Mouse (Mus musculus) liver, adult 2 months (tissue): ENCODE results near the gene Ntn4. TPM values are rescaled to one million over a fixed set of nuclear protein-coding genes. Genes with fewer than 3 reads are reported as not detected.
A peak's percentile ranks its signal among the peaks of the same experiment; 100 is the strongest.

ENCODE experiments used
- DNase-seq: peaks from one replicate; pipeline ENCODE4 v3.0.0-alpha.2; 2011; ENCODE audit warnings: low read depth, low spot score; ENCODE audit errors: extremely low read depth
- H3K27ac ChIP-seq: fragments of 200-500 bp; replicated peaks from 2 replicates; pipeline ENCODE4 v1.5.1; 2012; ENCODE audit warnings: low read depth, mild to moderate bottlenecking, control low read depth, inconsistent platforms, low read length; ENCODE audit not compliant: insufficient read depth
- H3K27me3 ChIP-seq: fragments of 200-500 bp; 2 replicates; pipeline ENCODE4 v1.6.1; 2012; ENCODE audit warnings: mild to moderate bottlenecking, moderate library complexity, low read length, inconsistent platforms; ENCODE audit not compliant: control insufficient read depth, insufficient read depth
- H3K36me3 ChIP-seq: fragments of 200-500 bp; 2 replicates; pipeline ENCODE4 v1.6.1; 2012; ENCODE audit warnings: low read length, inconsistent platforms; ENCODE audit not compliant: control insufficient read depth, insufficient read depth
- H3K4me1 ChIP-seq: fragments of 200-500 bp; 2 replicates; pipeline ENCODE4 v1.6.1; 2011; ENCODE audit warnings: low read length; ENCODE audit not compliant: control insufficient read depth, insufficient read depth
- H3K4me3 ChIP-seq: fragments of 200-500 bp; 2 replicates; pipeline ENCODE4 v1.5.1; 2011; ENCODE audit warnings: low read depth, mild to moderate bottlenecking, control low read depth, low read length, moderate library complexity; ENCODE audit not compliant: insufficient read depth
- H3K79me2 ChIP-seq: fragments of 200-500 bp; 2 replicates; pipeline ENCODE4 v1.6.1; 2012; ENCODE audit warnings: inconsistent platforms, mild to moderate bottlenecking, low read length, moderate library complexity; ENCODE audit not compliant: control insufficient read depth, insufficient read depth
- H3K9ac ChIP-seq: fragments of 200-500 bp; 2 replicates; pipeline ENCODE4 v1.6.1; 2012; ENCODE audit warnings: low read depth, mild to moderate bottlenecking, control low read depth, inconsistent platforms, low read length
- CTCF ChIP-seq: fragments of 200-500 bp; IDR thresholded peaks from 2 replicates; pipeline ENCODE4 v1.5.1; 2011; ENCODE audit warnings: low read depth, low read length, control low read depth
- POLR2A ChIP-seq: fragments of 200-500 bp; IDR thresholded peaks from 2 replicates; pipeline ENCODE4 v1.6.1; 2011; ENCODE audit warnings: low read length, control low read depth; ENCODE audit not compliant: insufficient read depth; ENCODE audit errors: extremely low read depth
- WGBS: fragments of 180-500 bp; shearing (Covaris S2); methylation state at CpG from one replicate; pipeline ENCODE4 v1.1.7; 2018; 5-methylcytosine and 5-hydroxymethylcytosine counted together
- polyA plus RNA-seq: library from polyadenylated mRNA; depleted of rRNA; stranded (reverse); fragments of >200 nt; gene quantifications from 2 replicates; pipeline ENCODE4 v1.2.3, GENCODE M21; 2012
- total RNA-seq: library from RNA; depleted of rRNA; stranded (reverse); fragments of >200 nt; gene quantifications from 2 replicates; pipeline ENCODE4 v1.2.3, GENCODE M21; 2014

Gene Ntn4
- total and polyA plus RNA-seq, 2 experiments, result 4.0 to 8.0 TPM

DNA sequence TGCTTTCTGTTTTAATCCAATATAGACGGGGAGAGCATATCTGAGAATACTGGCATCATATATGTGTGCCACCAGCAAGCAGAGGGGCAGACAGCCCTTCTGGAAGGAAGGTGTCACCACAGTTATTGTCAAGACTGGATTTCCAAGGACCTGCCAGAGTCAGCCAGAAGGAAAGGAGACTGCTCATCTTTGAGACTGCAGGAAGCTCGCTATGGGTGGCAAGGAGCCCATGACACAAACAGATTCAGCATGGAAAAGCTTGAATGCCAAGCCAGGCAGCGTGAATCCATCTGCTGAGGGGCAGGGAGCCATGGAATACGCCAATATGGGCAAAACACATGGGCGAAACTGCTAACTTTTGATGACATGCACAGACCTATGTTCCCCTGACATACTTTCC lies 6.9 kb upstream of the Ntn4 start:
- H3K79me2 ChIP-seq, result no peaks in the 10 kb centered on the region
- no peak overlapping the region for H3K27ac ChIP-seq
- no peak overlapping the region for H3K4me3 ChIP-seq
- no peak overlapping the region for H3K9ac ChIP-seq
- no peaks in the 10 kb centered on the region for H3K4me1 ChIP-seq
- TF ChIP-seq CTCF (no peak), POLR2A (no peak)
- no peak for DNase-seq
- 88% methylated on average over 5 of the region's 5 CpGs for WGBS
- no peaks in the 10 kb centered on the region for H3K36me3 ChIP-seq
- H3K27me3 ChIP-seq, result no peaks in the 10 kb centered on the region; the same call in 1 of the 2 replicates

DNA sequence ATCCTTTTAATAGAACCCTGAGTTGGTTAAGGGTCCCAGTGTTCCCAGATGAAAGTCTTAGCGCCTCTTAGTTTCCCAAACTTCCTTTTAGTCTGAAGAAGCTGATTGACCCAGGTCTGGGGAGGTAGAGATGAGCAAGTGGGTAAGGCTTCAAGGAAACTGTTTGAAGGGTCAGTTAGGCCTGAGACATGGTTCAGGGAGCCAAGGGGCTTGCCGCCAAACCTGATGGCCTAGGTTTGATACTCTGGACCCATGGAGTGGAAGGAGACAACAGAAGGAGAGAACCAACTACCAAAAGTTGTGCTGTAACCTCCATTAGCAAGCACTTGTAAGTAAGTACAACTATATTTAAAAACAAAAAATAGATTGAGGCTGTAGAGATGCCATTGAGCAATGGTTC lies 6.5 kb upstream of the Ntn4 start:
- no peaks in the 10 kb centered on the region for H3K79me2 ChIP-seq
- H3K36me3 ChIP-seq, result no peaks in the 10 kb centered on the region
- WGBS, result 97% methylated on average over 2 of the region's 2 CpGs
- no peak for DNase-seq
- no peaks in the 10 kb centered on the region for H3K4me1 ChIP-seq
- no peak overlapping the region for H3K27ac ChIP-seq
- no peak overlapping the region for H3K4me3 ChIP-seq
- no peaks in the 10 kb centered on the region; the same call in 1 of the 2 replicates for H3K27me3 ChIP-seq
- TF ChIP-seq POLR2A, result no peak
- TF ChIP-seq CTCF, result no peak
- no peak overlapping the region for H3K9ac ChIP-seq

DNA sequence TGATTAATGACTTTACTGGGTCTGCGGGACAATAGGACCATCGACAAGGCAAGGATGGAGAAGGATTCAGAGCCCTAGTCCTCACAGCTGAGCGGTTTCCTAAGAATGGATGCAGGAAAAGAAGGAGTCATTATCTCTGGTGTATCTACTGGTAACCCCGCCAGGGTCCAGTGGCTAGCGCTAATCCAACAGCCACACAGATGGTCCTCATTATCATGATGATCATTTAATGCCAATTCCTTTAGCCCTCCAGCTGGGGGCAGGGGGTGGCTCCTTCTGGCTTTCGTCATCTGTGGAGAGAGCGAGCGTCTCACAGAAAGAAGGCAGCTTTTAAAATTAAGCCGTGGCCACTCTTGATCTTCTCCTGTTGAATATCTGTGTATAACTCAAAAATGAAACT lies 4.5 kb upstream of the Ntn4 start:
- no peaks in the 10 kb centered on the region; the same call in 1 of the 2 replicates for H3K27me3 ChIP-seq

DNA sequence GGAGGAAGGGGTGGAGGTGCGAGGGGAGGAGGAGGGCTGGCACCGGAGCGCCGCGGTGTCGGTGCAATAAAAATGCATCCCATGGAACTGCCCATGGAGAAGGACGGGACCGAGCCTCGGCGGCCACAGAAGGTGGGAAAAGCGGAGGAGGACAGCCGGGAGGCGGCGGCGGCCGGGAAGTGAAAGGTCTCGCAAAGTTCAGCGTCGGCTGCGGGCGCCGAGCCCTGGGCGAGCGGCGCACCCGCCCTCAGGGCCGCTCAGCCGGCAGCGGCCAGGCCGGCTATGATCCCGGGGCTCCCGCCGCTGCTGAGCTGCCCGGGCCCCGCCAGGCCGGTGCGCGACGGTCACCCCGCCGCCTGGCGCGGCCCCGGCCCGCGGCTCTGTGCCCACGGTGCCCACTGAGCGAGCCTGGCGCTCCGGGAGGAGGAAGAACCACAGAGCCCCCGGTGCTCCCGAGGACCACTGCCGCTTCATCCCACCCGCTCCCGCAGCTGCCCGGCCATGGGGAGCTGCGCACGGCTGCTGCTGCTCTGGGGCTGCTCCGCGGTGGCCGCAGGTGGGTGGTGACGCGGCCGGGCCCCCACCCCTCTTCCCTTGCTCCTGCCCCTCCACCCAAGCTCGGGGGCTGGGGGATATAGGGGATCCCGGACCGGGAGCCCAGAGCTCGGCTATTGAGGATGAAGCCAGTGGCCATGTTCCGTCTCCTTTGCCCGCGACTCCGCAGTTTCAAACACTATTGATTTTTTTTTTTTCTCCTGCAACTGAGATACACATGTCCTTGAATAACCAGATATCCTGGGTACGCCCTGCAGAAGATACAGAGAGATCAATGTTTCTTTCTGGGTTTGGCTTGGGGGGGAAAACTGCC lies 706 bp downstream of the Ntn4 start:
- Histone ChIP-seq H3K9ac (peak overlapping the region; percentile 83), H3K27ac (0 out of 2 replicates have a peak overlapping the region, but pooled peaks have one; percentile 14), H3K79me2 (no peaks in the 10 kb centered on the region), H3K36me3 (no peaks in the 10 kb centered on the region), H3K27me3 (no peaks in the 10 kb centered on the region), H3K4me1 (no peaks in the 10 kb centered on the region), H3K4me3 (peak overlapping the region; percentile 60)
- TF ChIP-seq CTCF, result no peak
- WGBS, result under 1% methylated on average over 67 of the region's 73 CpGs
- peak; percentile 28 for DNase-seq

More for the DNA sequence above, 4.5 kb upstream of the Ntn4 start:
- Histone ChIP-seq H3K27ac (no peak overlapping the region), H3K4me1 (no peaks in the 10 kb centered on the region), H3K79me2 (no peaks in the 10 kb centered on the region), H3K4me3 (no peak overlapping the region), H3K36me3 (no peaks in the 10 kb centered on the region), H3K9ac (no peak overlapping the region)
- no peak for DNase-seq
- TF ChIP-seq POLR2A (no peak), CTCF (no peak)
- WGBS, result 79% methylated on average over 9 of the region's 9 CpGs

DNA sequence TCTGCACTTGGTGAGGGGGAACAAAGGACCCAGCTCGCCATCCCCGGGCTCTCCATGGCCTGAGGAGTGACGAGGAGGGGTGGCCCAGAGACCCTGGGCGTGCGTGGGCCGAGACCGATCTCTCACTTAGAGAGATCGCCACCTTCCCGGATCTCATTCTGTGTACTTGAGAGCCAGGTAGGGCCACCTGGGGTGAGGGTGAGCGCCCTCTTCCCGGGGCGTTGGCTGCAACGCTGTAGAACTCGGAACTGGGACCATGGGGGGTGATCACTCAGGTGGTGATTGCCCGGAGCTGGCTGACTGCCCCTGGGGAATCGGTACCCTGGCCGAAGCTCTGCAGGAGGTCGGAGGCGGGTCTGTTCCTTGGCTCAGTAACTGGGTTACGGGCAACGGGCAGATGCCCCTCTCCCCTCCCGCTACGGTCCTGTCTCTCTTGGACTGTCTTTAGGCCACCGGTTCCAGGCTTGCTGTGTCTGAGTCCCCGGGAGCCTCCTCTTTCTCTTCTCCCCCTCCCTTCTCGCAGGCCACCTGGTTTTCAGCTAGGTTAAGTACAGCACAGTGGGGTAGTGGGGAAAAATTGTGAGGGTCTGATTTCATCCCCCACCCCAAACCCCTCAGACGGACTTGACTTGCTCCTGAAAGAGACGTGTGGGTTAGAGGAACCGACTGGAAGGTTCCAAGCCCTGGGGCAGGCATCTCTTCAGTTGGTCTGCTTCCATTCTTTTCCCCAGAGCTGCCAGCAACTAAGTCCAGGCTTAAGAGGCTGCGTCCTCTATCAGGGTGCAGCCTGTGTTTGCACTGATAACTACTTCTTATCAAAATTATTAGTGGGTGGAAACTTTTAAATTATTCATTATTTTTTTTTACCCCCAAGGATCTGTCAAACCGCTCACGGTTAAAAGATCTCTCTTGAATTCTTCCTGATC lies 1.6 kb downstream of the Ntn4 start:
- Histone ChIP-seq H3K27me3 (no peaks in the 10 kb centered on the region), H3K27ac (no peak overlapping the region), H3K36me3 (no peaks in the 10 kb centered on the region), H3K79me2 (no peaks in the 10 kb centered on the region), H3K9ac (peak overlapping the region; percentile 23), H3K4me1 (no peaks in the 10 kb centered on the region), H3K4me3 (peak overlapping the region; percentile 60)
- no peak for DNase-seq
- TF ChIP-seq CTCF (no peak), POLR2A (no peak)
- WGBS, result 22% methylated on average over 32 of the region's 32 CpGs
